Mouse (Mus musculus) hindbrain, embryonic 14.5 days (tissue): ENCODE data around the gene Olfr1121. TPM values are rescaled to one million over a fixed set of nuclear protein-coding genes. Genes with fewer than 3 reads are reported as not detected.
"Not testable (repeated sequence)": the region's sequence is repeated elsewhere in the genome, so short reads cannot be mapped to it uniquely, and the experiment has no call there.

Experiments used
- ATAC-seq: fragments of 200-750 bp; cut with Nextera tagmentation; 2 replicates; pipeline ENCODE4 v1.8.0; 2017; ENCODE audit warnings: moderate number of reproducible peaks, mild to moderate bottlenecking, moderate TSS enrichment, moderate library complexity; ENCODE audit not compliant: low FRiP score
- DNase-seq: peaks from one replicate; pipeline ENCODE4 v3.0.0-alpha.2; 2015; ENCODE audit warnings: low spot score
- H3K27ac ChIP-seq: fragments of 300-500 bp; sonication (generic); 2 replicates; pipeline ENCODE4 v1.5.1; 2014; ENCODE audit warnings: mild to moderate bottlenecking, moderate library complexity
- H3K27me3 ChIP-seq: fragments of 300-500 bp; sonication (generic); 2 replicates; pipeline ENCODE4 v1.6.1; 2014; ENCODE audit warnings: mild to moderate bottlenecking, low read length, mixed read lengths; ENCODE audit not compliant: control insufficient read depth, insufficient read depth
- H3K36me3 ChIP-seq: fragments of 300-500 bp; sonication (generic); replicated peaks from 2 replicates; pipeline ENCODE4 v1.6.1; 2014; ENCODE audit not compliant: control insufficient read depth, insufficient read depth
- H3K4me1 ChIP-seq: fragments of 300-500 bp; sonication (generic); replicated peaks from 2 replicates; pipeline ENCODE4 v1.6.1; 2014; ENCODE audit warnings: antibody characterized with exemption, low read length, mixed read lengths; ENCODE audit not compliant: control insufficient read depth, insufficient read depth
- H3K4me2 ChIP-seq: fragments of 300-500 bp; sonication (generic); replicated peaks from 2 replicates; pipeline ENCODE4 v1.6.1; 2014; ENCODE audit warnings: mild to moderate bottlenecking, moderate library complexity
- H3K4me3 ChIP-seq: fragments of 300-500 bp; sonication (generic); replicated peaks from 2 replicates; pipeline ENCODE4 v1.5.1; 2014; ENCODE audit warnings: mild to moderate bottlenecking, low read length
- H3K9ac ChIP-seq: fragments of 300-500 bp; sonication (generic); 2 replicates; pipeline ENCODE4 v1.6.1; 2014
- H3K9me3 ChIP-seq: fragments of 300-500 bp; sonication (generic); 2 replicates; pipeline ENCODE4 v1.6.1; 2016; ENCODE audit warnings: low read length; ENCODE audit not compliant: control insufficient read depth
- WGBS: fragments of 180-500 bp; shearing (Covaris S2); extraction: QIAGEN DNeasy Blood & Tissue Kit; methylation state at CpG from one replicate; pipeline ENCODE4 v1.1.7; 2014; 5-methylcytosine and 5-hydroxymethylcytosine counted together
- polyA plus RNA-seq: library from polyadenylated mRNA; unstranded; fragments of >200 nt; fragmentation: Nextera tagmentation; extraction: Ambion mirVana; gene quantifications from 2 replicates; pipeline ENCODE4 v1.2.1, GENCODE M21; 2014

Gene Olfr1121
- polyA plus RNA-seq: not detected in 2 replicates

DNA sequence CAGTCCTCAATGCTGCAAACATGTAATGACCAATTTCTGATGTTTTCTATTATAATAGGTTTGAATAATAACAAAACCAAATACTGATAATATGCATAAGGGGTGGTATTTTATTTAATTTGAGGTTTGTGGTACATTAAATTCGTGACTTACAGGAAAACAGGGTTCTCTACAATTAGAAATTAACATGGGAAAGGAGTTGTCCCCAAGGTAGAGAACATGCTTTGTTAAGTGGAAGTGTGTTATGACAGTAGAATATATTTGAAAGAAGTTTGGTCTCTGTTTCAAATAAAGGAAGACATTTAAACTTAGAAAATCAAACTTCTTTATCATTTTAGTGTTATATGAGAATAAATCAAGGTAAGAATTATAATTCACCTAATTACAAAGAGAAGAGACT, at the start of gene Olfr1121:
Gene Olfr1121 (plus strand): TSS at position 301 of the 400 bp plus-strand sequence.
- WGBS: 46% methylated on average over 1 of the region's 1 CpGs
- DNase-seq: no peak
- no peaks in the 10 kb centered on the region for H3K27me3 ChIP-seq
- H3K4me2 ChIP-seq: no peak within 1 kb of the TSS
- H3K9me3 ChIP-seq: no peaks in the 10 kb centered on the region
- no peak for ATAC-seq
- no peaks in the 10 kb centered on the region for H3K36me3 ChIP-seq
- H3K9ac ChIP-seq: no peak within 1 kb of the TSS
- H3K27ac ChIP-seq: no peak within 1 kb of the TSS
- H3K4me1 ChIP-seq: no peaks in the 10 kb centered on the region
- H3K4me3 ChIP-seq: no peak within 1 kb of the TSS

DNA sequence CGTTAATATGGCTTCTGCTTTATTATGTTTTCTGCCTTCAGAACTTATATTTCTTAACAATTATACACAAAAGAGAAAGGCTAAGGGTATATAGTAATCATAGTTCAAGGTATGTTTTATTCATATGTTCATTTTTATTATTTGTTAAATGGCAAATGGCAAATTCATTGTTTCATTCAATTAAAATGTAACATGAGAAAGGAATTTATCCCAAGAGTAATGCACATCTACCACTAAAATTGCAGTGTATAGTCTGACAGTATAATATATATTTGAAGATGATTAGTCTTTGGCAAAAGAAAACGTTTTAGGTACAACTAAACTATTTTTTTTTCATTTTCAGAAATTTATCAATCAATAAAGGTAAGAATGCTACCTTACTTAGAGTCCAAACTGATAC, 15.2 kb upstream of the Olfr1121 start, which contains the start of gene Olfr1120:
Gene Olfr1120 (plus strand): TSS at position 301 of the 400 bp plus-strand sequence.
- no peaks in the 10 kb centered on the region for H3K9me3 ChIP-seq

DNA sequence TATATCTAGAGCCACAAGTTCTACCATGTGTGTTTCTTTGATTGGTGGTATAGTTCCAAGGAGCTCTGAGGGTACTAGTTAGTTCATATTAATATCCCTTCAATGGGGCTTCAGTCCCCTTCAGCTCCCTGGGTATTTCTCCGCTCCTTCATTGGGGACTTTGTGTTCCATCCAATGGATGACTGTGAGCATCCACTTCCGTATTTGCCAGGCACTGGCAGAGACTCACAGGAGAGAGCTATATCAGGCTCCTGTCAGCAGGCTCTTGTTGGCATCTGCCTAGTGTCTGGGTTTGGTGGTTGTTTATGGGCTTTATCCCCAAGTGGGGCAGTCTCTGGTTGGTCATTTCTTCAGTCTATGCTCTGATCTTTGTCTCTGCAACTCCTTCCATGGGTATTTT, 9.6 kb upstream of the Olfr1121 start:
- not testable (repeated sequence) for H3K4me1 ChIP-seq, H3K4me3 ChIP-seq, H3K27ac ChIP-seq, DNase-seq, H3K36me3 ChIP-seq, H3K9ac ChIP-seq, H3K4me2 ChIP-seq, H3K27me3 ChIP-seq, H3K9me3 ChIP-seq, ATAC-seq
- WGBS: 91% methylated on average over 2 of the region's 2 CpGs

More for the DNA sequence above, 15.2 kb upstream of the Olfr1121 start, which contains the start of gene Olfr1120:
- Histone ChIP-seq H3K27ac (no peak within 1 kb of the TSS), H3K4me2 (no peak within 1 kb of the TSS), H3K4me1 (no peaks in the 10 kb centered on the region), H3K4me3 (no peak within 1 kb of the TSS), H3K27me3 (no peaks in the 10 kb centered on the region), H3K9ac (no peak within 1 kb of the TSS), H3K36me3 (no peaks in the 10 kb centered on the region)
- ATAC-seq (no peak), DNase-seq (no peak)
- 60% methylated on average over 2 of the region's 2 CpGs for WGBS

DNA sequence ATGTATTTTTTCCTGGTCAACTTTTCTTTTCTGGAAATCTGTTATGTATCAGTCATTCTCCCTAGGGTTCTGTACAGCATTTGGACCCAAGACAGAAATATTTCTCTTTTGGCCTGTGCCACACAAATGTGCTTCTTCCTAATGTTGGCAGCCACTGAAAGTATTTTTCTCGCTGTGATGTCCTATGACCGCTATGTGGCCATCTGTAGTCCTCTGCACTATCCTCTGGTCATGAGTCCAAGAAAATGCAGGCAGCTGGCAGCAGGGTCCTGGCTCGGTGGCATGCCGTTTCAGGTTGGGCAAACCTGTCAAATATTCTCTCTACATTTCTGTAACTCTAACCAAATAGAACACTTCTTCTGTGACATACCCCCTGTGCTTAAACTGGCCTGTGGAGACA, 2.0 kb downstream of the Olfr1121 start:
- Histone ChIP-seq H3K27me3 (no peaks in the 10 kb centered on the region), H3K4me3 (no peak overlapping the region), H3K4me1 (no peaks in the 10 kb centered on the region), H3K9ac (no peak overlapping the region), H3K4me2 (no peak overlapping the region), H3K9me3 (no peaks in the 10 kb centered on the region), H3K36me3 (no peaks in the 10 kb centered on the region), H3K27ac (no peak overlapping the region)
- DNase-seq (no peak), ATAC-seq (no peak)
- WGBS: 91% methylated on average over 4 of the region's 4 CpGs

DNA sequence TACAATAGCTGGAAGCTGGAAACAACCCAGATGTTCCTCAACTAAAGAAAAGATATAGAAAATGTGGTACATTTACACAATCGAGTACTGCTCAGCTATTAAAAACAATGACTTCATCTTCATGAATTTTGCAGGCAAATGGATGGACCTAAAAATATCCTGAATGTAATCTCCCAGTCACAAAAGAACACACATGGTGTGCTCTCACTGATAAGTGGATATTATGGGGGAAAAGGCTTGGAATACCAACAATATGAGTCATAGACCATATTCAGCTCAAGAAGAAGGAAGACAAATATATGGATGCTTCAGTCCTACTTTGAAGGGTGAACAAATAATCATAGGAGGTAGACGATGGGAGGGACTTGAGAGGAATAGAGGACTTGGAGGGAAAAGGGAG, 14.2 kb downstream of the Olfr1121 start:
- ATAC-seq: no peak
- H3K4me2 ChIP-seq: no peak overlapping the region
- 85% methylated on average over 2 of the region's 2 CpGs for WGBS

DNA sequence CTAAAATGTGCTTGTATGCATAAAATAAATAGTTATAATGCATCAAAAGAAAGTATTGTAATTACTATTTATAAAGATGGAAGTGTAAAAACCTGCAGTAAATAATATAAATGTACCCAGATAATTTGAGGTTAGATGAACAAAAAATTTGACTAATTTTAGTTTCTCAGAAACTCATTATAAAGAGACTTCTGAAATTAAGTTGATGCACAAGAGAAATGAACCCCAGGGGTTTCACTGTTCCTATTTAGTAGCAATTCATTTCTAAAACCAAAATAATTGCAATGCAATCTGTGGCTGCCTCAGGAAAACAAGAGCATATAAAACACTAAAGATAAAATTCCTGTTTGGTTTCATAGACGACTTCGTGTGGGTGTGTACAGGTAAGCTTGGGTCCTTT, 15.9 kb downstream of the Olfr1121 start, which contains the start of gene Olfr1122:
Gene Olfr1122 (plus strand): TSS at position 301 of the 400 bp plus-strand sequence.
- no peaks in the 10 kb centered on the region for H3K9me3 ChIP-seq
- DNase-seq (no peak), ATAC-seq (no peak)
- H3K4me3 ChIP-seq: no peak within 1 kb of the TSS
- no peaks in the 10 kb centered on the region for H3K36me3 ChIP-seq
- no peak within 1 kb of the TSS for H3K4me2 ChIP-seq
- H3K27me3 ChIP-seq: no peaks in the 10 kb centered on the region
- no peak within 1 kb of the TSS for H3K9ac ChIP-seq
- H3K27ac ChIP-seq: no peak within 1 kb of the TSS
- 92% methylated on average over 2 of the region's 2 CpGs for WGBS
- H3K4me1 ChIP-seq: no peaks in the 10 kb centered on the region

More for the DNA sequence above, 14.2 kb downstream of the Olfr1121 start:
- no peak overlapping the region for H3K4me3 ChIP-seq
- H3K27ac ChIP-seq: no peak overlapping the region
- H3K9me3 ChIP-seq: no peaks in the 10 kb centered on the region
- H3K36me3 ChIP-seq: no peaks in the 10 kb centered on the region
- no peaks in the 10 kb centered on the region for H3K27me3 ChIP-seq
- H3K9ac ChIP-seq: no peak overlapping the region
- no peak for DNase-seq
- no peaks in the 10 kb centered on the region for H3K4me1 ChIP-seq

DNA sequence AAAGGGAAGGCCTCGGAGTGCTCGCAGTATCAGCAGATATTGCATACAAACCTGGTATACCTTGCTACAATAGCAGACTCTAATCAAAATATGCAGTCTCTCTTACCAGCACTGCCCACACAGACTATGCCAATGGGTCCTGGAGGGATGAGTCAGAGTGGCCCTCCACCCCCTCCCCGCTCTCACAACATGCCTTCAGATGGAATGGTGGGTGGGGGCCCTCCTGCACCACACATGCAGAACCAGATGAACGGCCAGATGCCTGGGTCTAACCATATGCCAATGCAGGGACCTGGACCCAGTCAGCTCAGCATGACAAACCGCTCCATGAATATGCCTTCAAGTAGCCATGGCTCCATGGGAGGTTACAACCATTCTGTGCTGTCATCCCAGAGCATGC, 23.9 kb downstream of the Olfr1121 start:
- not testable (repeated sequence) for H3K36me3 ChIP-seq, H3K27me3 ChIP-seq, DNase-seq, H3K4me1 ChIP-seq, H3K4me3 ChIP-seq, H3K27ac ChIP-seq, H3K9me3 ChIP-seq, H3K4me2 ChIP-seq, H3K9ac ChIP-seq
- WGBS: 91% methylated on average over 5 of the region's 5 CpGs
- peak; percentile 37; the same call in 1 of the 2 replicates for ATAC-seq

DNA sequence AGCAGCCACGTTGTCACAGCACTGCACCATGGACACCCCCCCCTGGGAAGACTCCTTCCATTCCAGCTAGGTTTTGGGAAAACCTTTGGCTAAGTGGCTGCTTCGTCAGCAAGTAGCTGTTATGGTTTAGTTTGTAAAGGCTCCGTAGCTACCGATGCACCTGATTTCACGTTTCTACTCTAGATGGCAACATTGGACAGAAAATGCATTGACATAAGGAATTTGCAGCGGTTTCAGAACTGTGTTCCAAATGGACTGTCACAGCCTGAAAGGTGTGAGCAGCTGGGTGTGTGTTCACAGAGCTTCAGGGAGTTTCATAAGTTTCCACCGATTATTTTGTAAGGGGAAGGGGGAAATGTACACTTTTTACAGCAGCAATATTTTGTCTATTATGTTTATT, 25.0 kb downstream of the Olfr1121 start:
- H3K27me3 ChIP-seq, H3K9me3 ChIP-seq, H3K4me2 ChIP-seq, H3K4me3 ChIP-seq, H3K4me1 ChIP-seq, H3K27ac ChIP-seq, H3K9ac ChIP-seq, H3K36me3 ChIP-seq, ATAC-seq: not testable (repeated sequence)
- peak; percentile 30 for DNase-seq
- 79% methylated on average over 7 of the region's 7 CpGs for WGBS

DNA sequence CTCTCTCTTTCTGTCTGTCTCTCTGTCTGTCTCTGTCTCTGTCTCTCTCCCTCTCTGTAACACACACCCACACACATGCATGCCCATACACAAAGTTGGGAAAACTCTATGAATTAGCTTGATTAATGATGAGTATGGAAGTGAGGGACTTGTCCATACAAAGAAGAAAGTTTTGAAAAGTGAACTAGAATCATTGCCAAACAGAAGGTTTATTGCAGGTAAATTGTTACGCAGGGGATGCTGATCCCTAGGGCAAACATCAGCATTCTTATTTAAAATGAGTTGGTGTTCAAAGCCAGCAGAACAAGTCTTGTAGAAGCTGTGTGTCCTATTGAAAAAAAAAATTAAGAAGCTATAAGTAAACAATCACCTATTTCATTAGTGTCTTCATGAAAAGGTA, 46.6 kb downstream of the Olfr1121 start, which contains the start of gene Olfr1123:
Gene Olfr1123 (plus strand): TSS at position 301 of the 400 bp plus-strand sequence.
- Histone ChIP-seq H3K27me3 (no peaks in the 10 kb centered on the region), H3K4me1 (no peaks in the 10 kb centered on the region), H3K4me2 (no peak within 1 kb of the TSS), H3K27ac (no peak within 1 kb of the TSS), H3K9me3 (no peaks in the 10 kb centered on the region), H3K4me3 (no peak within 1 kb of the TSS), H3K36me3 (no peaks in the 10 kb centered on the region), H3K9ac (no peak within 1 kb of the TSS)
- WGBS: 91% methylated on average over 1 of the region's 1 CpGs
- ATAC-seq: no peak
- DNase-seq: no peak
